Mouse (Mus musculus) brain, embryonic 14.5 days (tissue): Measurements from ENCODE around the gene Zfp638.

ENCODE experiments used
- CTCF ChIP-seq: fragments of 200-500 bp; IDR thresholded peaks from 2 replicates; pipeline ENCODE4 v1.5.1; 2012; ENCODE audit warnings: inconsistent platforms, mild to moderate bottlenecking, moderate library complexity, borderline replicate concordance; ENCODE audit not compliant: insufficient read depth, insufficient read length; ENCODE audit errors: extremely low read depth
- POLR2A ChIP-seq: fragments of 200-500 bp; IDR thresholded peaks from 2 replicates; pipeline ENCODE4 v1.6.1; 2012; ENCODE audit warnings: mild to moderate bottlenecking, inconsistent platforms, borderline replicate concordance; ENCODE audit not compliant: poor library complexity, insufficient read depth, insufficient read length, severe bottlenecking; ENCODE audit errors: extremely low read depth

DNA sequence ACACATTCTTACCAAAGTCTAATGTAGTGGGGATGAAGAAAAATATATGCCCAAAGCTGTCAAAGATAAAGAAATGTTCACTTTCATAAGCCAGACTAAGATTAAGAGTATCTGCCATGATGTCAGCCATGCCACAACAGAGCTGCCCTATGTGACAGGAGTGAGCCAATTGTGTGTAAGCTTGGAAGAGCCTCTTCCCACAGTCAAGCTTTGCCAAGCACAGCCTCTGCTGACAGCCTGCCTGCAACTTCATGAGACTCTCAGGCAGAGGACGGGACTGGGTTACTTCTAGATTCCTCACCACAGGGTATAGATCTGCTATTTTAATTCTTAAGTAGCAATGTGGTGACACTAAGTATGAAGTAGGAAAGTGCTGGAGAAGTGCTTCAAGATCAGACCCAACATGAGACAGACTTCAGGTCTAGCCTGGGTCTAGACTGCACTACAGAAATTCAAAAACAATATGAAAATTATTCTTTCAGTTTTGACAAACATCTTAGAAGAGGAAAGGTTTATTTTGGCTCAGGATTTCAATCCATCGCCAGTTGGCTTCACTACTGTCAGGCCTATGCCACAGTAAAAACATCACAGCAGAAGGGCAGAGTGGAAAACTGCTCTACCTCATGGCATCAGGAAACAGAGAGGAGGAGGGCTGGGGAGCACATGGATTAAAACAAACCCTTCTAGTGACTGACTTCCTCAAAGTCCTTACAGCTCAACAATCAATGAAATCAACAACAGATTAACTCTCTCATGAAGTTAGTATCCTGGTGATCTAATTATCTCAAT is 46.0 kb upstream of the Zfp638 start:
- no peak for TF ChIP-seq CTCF
- no peak for TF ChIP-seq POLR2A
